Mouse (Mus musculus): ENCODE results near the gene Sult2b1. TPM values are rescaled to one million over a fixed set of nuclear protein-coding genes. Genes with fewer than 3 reads are reported as not detected.

Sult2b1 gene
- total and polyA plus RNA-seq, 3 experiments = 0.17 to 0.29 TPM; not detected in 1

DNA sequence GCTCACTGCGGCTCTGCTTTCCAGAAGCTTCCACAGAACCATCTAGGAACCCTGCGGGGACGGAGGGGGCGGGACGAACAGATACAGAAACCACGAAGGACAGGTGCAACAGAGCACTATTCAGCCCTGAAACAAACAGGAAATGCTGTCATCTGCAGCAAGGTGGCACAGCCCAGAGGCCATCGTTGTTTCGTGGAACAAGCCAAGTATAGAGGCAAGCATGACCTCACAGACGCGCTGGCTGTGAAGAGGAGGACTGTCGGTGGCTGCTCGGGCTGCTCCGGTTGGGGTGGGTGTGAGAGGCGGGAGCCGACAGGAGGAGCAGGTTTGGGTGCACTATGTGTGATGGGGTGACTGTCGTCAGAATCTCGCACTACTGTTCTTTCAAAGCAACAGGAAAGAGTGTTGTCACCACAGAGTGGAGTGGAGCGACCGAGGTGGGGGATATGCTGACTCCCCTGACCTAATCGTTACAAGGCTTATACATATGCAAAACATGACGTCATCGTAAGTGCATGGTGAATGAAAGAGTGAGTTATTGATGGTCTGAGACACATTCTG lies 5.3 kb downstream of the Sult2b1 start (continued):
- TF ChIP-seq EP300 (IDR thresholded peaks at IDR 0.05; ENCODE audit: low read length) (no peak), NELFE (IDR thresholded peaks at IDR 0.05; ENCODE audit: low read depth, low read length) (no peak; the same call in 1 of the 2 replicates), ZNF384 (IDR thresholded peaks at IDR 0.05; ENCODE audit: low read depth, low read length) (no peak), MEF2A (IDR thresholded peaks at IDR 0.05; ENCODE audit: borderline replicate concordance, low read depth, low read length) (peak; percentile 8; the same call in 1 of the 2 replicates), JUN (IDR thresholded peaks at IDR 0.05; ENCODE audit: insufficient read depth, low read depth, low read length) (peak; percentile 83), RAD21 (IDR thresholded peaks at IDR 0.05; ENCODE audit: low read depth, low read length) (no peak), NRF1 (IDR thresholded peaks at IDR 0.05; ENCODE audit: low read depth, low read length) (no peak), ZMIZ1 (IDR thresholded peaks at IDR 0.05; ENCODE audit: low read depth, low read length) (peak; percentile 57; the same call in 1 of the 2 replicates), BHLHE40 (IDR thresholded peaks at IDR 0.05; ENCODE audit: low read depth, low read length) (no peak), SIN3A (IDR thresholded peaks at IDR 0.05; ENCODE audit: low read length) (no peak), TCF12 (IDR thresholded peaks at IDR 0.05; ENCODE audit: low read depth, low read length) (0 out of 2 replicates have a peak, but pooled peaks have one; percentile 42), MXI1 (IDR thresholded peaks at IDR 0.05; ENCODE audit: low read depth, low read length) (no peak), MAFK (IDR thresholded peaks at IDR 0.05; ENCODE audit: insufficient replicate concordance, low read length) (no peak), ZKSCAN1 (IDR thresholded peaks at IDR 0.05; ENCODE audit: borderline replicate concordance, low read depth, low read length) (no peak), POLR2A (IDR thresholded peaks at IDR 0.05; ENCODE audit: low read depth, low read length) (peak; percentile 63), MAZ (IDR thresholded peaks at IDR 0.05; ENCODE audit: low read depth, low read length) (0 out of 2 replicates have a peak, but pooled peaks have one; percentile 1), IRF4 (IDR thresholded peaks at IDR 0.05; ENCODE audit: low read depth, low read length) (no peak), KAT2A (IDR thresholded peaks at IDR 0.05; ENCODE audit: insufficient replicate concordance, low read length) (no peak)

DNA sequence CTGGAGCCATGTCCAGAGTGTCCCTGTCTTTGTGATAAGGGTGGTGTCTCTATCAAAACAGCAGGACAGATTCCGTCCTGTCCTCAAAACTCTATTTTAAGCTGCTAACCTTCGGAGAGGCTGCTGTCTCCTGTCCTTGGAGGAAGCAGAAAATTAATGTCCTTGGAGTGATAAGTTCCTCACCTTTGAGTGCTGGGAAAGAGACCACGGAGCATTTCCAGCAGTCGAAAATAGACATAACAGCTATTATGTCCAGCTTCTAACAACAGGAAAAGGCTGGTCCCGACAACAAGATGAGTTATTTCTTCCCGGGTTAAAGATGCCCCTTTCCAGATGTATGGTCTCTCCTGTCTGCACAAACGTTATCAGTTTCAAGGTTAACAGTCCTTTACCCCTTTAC lies 9.2 kb downstream of the Sult2b1 start:
- H3K27me3 ChIP-seq (replicated peaks) = peaks cover 43% of the 10 kb centered on the region
- in situ Hi-C loops (cut with MboI; ENCODE audit: low pct_ligation_motif_present, low pct_unique_long_range_greater_than_20kb, low sequenced_read_pairs) = no loop called here

More for the DNA sequence above, 9.2 kb downstream of the Sult2b1 start:
- Histone ChIP-seq H3K9me3 (replicated peaks; ENCODE audit: low read length) (no peaks in the 10 kb centered on the region), H3K27ac (ENCODE audit: insufficient read depth, low read depth) (no peak overlapping the region), H3K9ac (ENCODE audit: insufficient read depth, low read depth) (no peak overlapping the region), H3K79me2 (replicated peaks; ENCODE audit: control insufficient read depth, extremely low read depth, insufficient read depth, poor library complexity, severe bottlenecking) (no peaks in the 10 kb centered on the region), H3K4me3 (replicated peaks in 1 of 3; ENCODE audit: low read depth in 2 of 3, low read length in 2 of 3, poor library complexity in 1 of 3) (no peak overlapping the region), H3K4me2 (ENCODE audit: insufficient read depth, low read depth, poor library complexity, severe bottlenecking) (no peak overlapping the region), H3K36me3 (replicated peaks in 1 of 2; ENCODE audit: control insufficient read depth in 1 of 2, insufficient read depth in 1 of 2, low read length in 1 of 2) (no peaks in the 10 kb centered on the region), H3K4me1 (ENCODE audit: control insufficient read depth in 1 of 2, insufficient read depth in 2 of 2) (peaks cover 11 to 20% of the 10 kb centered on the region in 2 experiments; a peak in 3 of 4 replicates)
- dilution Hi-C loops (cut with MboI; ENCODE audit: extremely low pct_ligation_motif_present, extremely low pct_unique_long_range_greater_than_20kb, low sequenced_read_pairs) = no loop called here
- DNase-seq (ENCODE audit: extremely low read depth) = no peak
- TF ChIP-seq RAD21 (IDR thresholded peaks at IDR 0.05; ENCODE audit: low read depth, low read length) = no peak
- TF ChIP-seq MAX (IDR thresholded peaks at IDR 0.05; ENCODE audit: low read length) = no peak
- TF ChIP-seq USF1 (IDR thresholded peaks at IDR 0.05; ENCODE audit: low read depth, low read length) = no peak
- no peak for TF ChIP-seq PAX5 (IDR thresholded peaks at IDR 0.05; ENCODE audit: low read length)
- TF ChIP-seq MAFK (IDR thresholded peaks at IDR 0.05; ENCODE audit: insufficient replicate concordance, low read length) = no peak
- no peak for TF ChIP-seq MYC (IDR thresholded peaks at IDR 0.05; ENCODE audit: low read depth, low read length)
- TF ChIP-seq ZKSCAN1 (IDR thresholded peaks at IDR 0.05; ENCODE audit: borderline replicate concordance, low read depth, low read length) = no peak
- no peak for TF ChIP-seq EP300 (IDR thresholded peaks at IDR 0.05; ENCODE audit: low read length)
- TF ChIP-seq MXI1 (IDR thresholded peaks at IDR 0.05; ENCODE audit: low read depth, low read length) = no peak
- TF ChIP-seq ZC3H11A (IDR thresholded peaks at IDR 0.05; ENCODE audit: low read depth, low read length) = no peak
- TF ChIP-seq TCF12 (IDR thresholded peaks at IDR 0.05; ENCODE audit: low read depth, low read length) = no peak
- TF ChIP-seq JUND (conservative IDR thresholded peaks at IDR 0.05; ENCODE audit: low read depth, low read length) = no peak
- TF ChIP-seq ZMIZ1 (IDR thresholded peaks at IDR 0.05; ENCODE audit: low read depth, low read length) = no peak
- no peak for TF ChIP-seq CHD1 (IDR thresholded peaks at IDR 0.05; ENCODE audit: low read depth, low read length)

Measured in CH12.LX (cell line).